Mouse (Mus musculus) cerebellum, adult 2 months (tissue): ENCODE data around the gene Gpx2. TPM values are rescaled to one million over a fixed set of nuclear protein-coding genes. Genes with fewer than 3 reads are reported as not detected.

Experiments used
- DNase-seq, 2 experiments: peaks; one replicate each; pipeline ENCODE4 v3.0.0; 2021
- H3K27ac ChIP-seq: fragments of 200-500 bp; 2 replicates; pipeline ENCODE4 v1.5.1; 2012; ENCODE audit warnings: low read length, control low read depth, inconsistent platforms; ENCODE audit not compliant: insufficient read depth
- H3K27me3 ChIP-seq: fragments of 200-500 bp; 2 replicates; pipeline ENCODE4 v1.6.1; 2012; ENCODE audit warnings: inconsistent platforms, mild to moderate bottlenecking, low read length, moderate library complexity; ENCODE audit not compliant: control insufficient read depth, insufficient read depth
- H3K4me1 ChIP-seq: fragments of 200-500 bp; 2 replicates; pipeline ENCODE4 v1.6.1; 2011; ENCODE audit warnings: low read length; ENCODE audit not compliant: control insufficient read depth, insufficient read depth
- H3K4me3 ChIP-seq: fragments of 200-500 bp; replicated peaks from 2 replicates; pipeline ENCODE3; 2011; ENCODE audit warnings: mild to moderate bottlenecking, low read depth, low read length, control low read depth; ENCODE audit not compliant: insufficient read depth
- CTCF ChIP-seq: fragments of 200-500 bp; IDR thresholded peaks from 2 replicates; pipeline ENCODE4 v1.5.1; 2011; ENCODE audit warnings: low read depth, mild to moderate bottlenecking, control low read depth, low read length, moderate library complexity, borderline replicate concordance; ENCODE audit not compliant: insufficient read depth
- POLR2A ChIP-seq: fragments of 200-500 bp; IDR thresholded peaks from 2 replicates; pipeline ENCODE4 v1.6.1; 2011; ENCODE audit warnings: low read length, control low read depth, borderline replicate concordance; ENCODE audit not compliant: insufficient read depth
- WGBS: fragments of 180-500 bp; shearing (Covaris S2); methylation state at CpG from one replicate; pipeline ENCODE4 v1.1.7; 2018; 5-methylcytosine and 5-hydroxymethylcytosine counted together
- polyA plus RNA-seq: library from polyadenylated mRNA; depleted of rRNA; stranded (reverse); fragments of >200 nt; gene quantifications from 2 replicates; pipeline ENCODE4 v1.2.3, GENCODE M21; 2012; rRNA removed

The Gpx2 gene
- polyA plus RNA-seq, 1 experiment, result 3.4 TPM

- Histone ChIP-seq H3K4me3 (peak within 1 kb of the TSS; percentile 76), H3K27ac (peak within 1 kb of the TSS; percentile 32), H3K27me3 (no peaks in the 10 kb centered on the region), H3K4me1 (0 out of 2 replicates have a peak, but pooled peaks cover 3% of the 10 kb centered on the region)
- TF ChIP-seq POLR2A (peak; percentile 53; the same call in 1 of the 2 replicates), CTCF (no peak)
- WGBS, result under 1% methylated on average over 31 of the region's 31 CpGs
- peak; percentile 81 to 85 for DNase-seq
Measured at GRCm38 (mm10) chr12:76765354-76765851, 30.0 kb downstream of the Gpx2 start, which contains the start of the genes Churc1 and Fntb. TSS of gene Churc1 (plus strand) at chr12:76765538. TSS of gene Fntb (plus strand) at chr12:76765589.

GRCm38 (mm10) chr12:76752652-76753318 is 42.6 kb downstream of the Gpx2 start:
- Histone ChIP-seq H3K27me3 (no peaks in the 10 kb centered on the region), H3K4me1 (peaks cover 3% of the 10 kb centered on the region; the same call in 1 of the 2 replicates), H3K27ac (no peak overlapping the region), H3K4me3 (no peak overlapping the region)
- TF ChIP-seq CTCF (peak; percentile 62; the same call in 1 of the 2 replicates), POLR2A (no peak)
- peak; percentile 30 to 77 for DNase-seq
- 45% methylated on average over 14 of the region's 14 CpGs for WGBS

GRCm38 (mm10) chr12:76750866-76751459 is 44.4 kb downstream of the Gpx2 start:
- WGBS, result 59% methylated on average over 16 of the region's 16 CpGs
- peak; percentile 58 to 71 for DNase-seq

More at GRCm38 (mm10) chr12:76750866-76751459, 44.4 kb downstream of the Gpx2 start:
- no peak overlapping the region for H3K4me3 ChIP-seq
- H3K4me1 ChIP-seq, result peaks cover 3% of the 10 kb centered on the region; the same call in 1 of the 2 replicates
- TF ChIP-seq CTCF (no peak), POLR2A (no peak)
- no peaks in the 10 kb centered on the region for H3K27me3 ChIP-seq
- no peak overlapping the region for H3K27ac ChIP-seq

Other genes starting within 250 kb of the Gpx2 start
- 101 and 111 TPM in 2 replicates for gene Sptb, start 85.0 kb downstream of the Gpx2 start, polyA plus RNA-seq
- 79.9 and 86.0 TPM in 2 replicates for gene Churc1, start 30.0 kb downstream of the Gpx2 start, polyA plus RNA-seq
- gene Fntb, start 30.0 kb downstream of the Gpx2 start, polyA plus RNA-seq, result 55.9 and 61.3 TPM in 2 replicates
- 108 and 109 TPM in 2 replicates for gene Rab15, start 27.4 kb upstream of the Gpx2 start, polyA plus RNA-seq
- gene Max, start 166.6 kb upstream of the Gpx2 start, polyA plus RNA-seq, result 90.7 and 93.6 TPM in 2 replicates